Mouse (Mus musculus) cerebellum, adult 18-20 months (tissue): ENCODE measurements around the gene Wdr35.
A peak's percentile ranks its signal among the peaks of the same experiment; 100 is the strongest.
"Not testable (repeated sequence)": the region's sequence is repeated elsewhere in the genome, so short reads cannot be mapped to it uniquely, and the experiment has no call there.

Experiments
- DNase-seq, 2 experiments: peaks; one replicate each; pipeline ENCODE4 v3.0.0; 2021

Wdr35 gene

GRCm38 (mm10) chr12:9007811-9008210 is 34.1 kb downstream of the Wdr35 start:
- no peak for DNase-seq

- no peak for DNase-seq
Measured at GRCm38 (mm10) chr12:9010311-9010710, 36.6 kb downstream of the Wdr35 start.

- DNase-seq = no peak
Measured at GRCm38 (mm10) chr12:9016376-9016775, 42.7 kb downstream of the Wdr35 start.

GRCm38 (mm10) chr12:9020431-9020830 is 46.7 kb downstream of the Wdr35 start:
- DNase-seq = no peak

GRCm38 (mm10) chr12:9020986-9021385 is 47.3 kb downstream of the Wdr35 start:
- DNase-seq = no peak

GRCm38 (mm10) chr12:9023031-9023430 is 49.3 kb downstream of the Wdr35 start:
- DNase-seq = no peak

GRCm38 (mm10) chr12:9024071-9024470 is 50.4 kb downstream of the Wdr35 start:
- DNase-seq = no peak

- no peak for DNase-seq
Measured at GRCm38 (mm10) chr12:9024736-9025135, 51.0 kb downstream of the Wdr35 start.

- no peak for DNase-seq
Measured at GRCm38 (mm10) chr12:9026843-9027242, 53.2 kb downstream of the Wdr35 start.

GRCm38 (mm10) chr12:9028816-9029215 is 55.1 kb downstream of the Wdr35 start:
- DNase-seq = not testable (repeated sequence)

- no peak for DNase-seq
Measured at GRCm38 (mm10) chr12:9029506-9029887, 55.8 kb downstream of the Wdr35 start.

GRCm38 (mm10) chr12:9029888-9030723 is 56.4 kb downstream of the Wdr35 start, which contains the start of gene Ttc32:
Gene Ttc32 (plus strand): TSS chr12:9029997.
- peak; percentile 92 to 96 for DNase-seq

GRCm38 (mm10) chr12:9031166-9031565 is 57.5 kb downstream of the Wdr35 start:
- DNase-seq = no peak

- no peak for DNase-seq
Measured at GRCm38 (mm10) chr12:9033140-9033539, 59.4 kb downstream of the Wdr35 start.

- no peak for DNase-seq
Measured at GRCm38 (mm10) chr12:9036409-9036808, 62.7 kb downstream of the Wdr35 start.

- DNase-seq = no peak
Measured at GRCm38 (mm10) chr12:9040177-9040576, 66.5 kb downstream of the Wdr35 start.

- DNase-seq = no peak
Measured at GRCm38 (mm10) chr12:9040686-9041085, 67.0 kb downstream of the Wdr35 start.

- no peak for DNase-seq
Measured at GRCm38 (mm10) chr12:9042316-9042715, 68.6 kb downstream of the Wdr35 start.

- no peak for DNase-seq
Measured at GRCm38 (mm10) chr12:9042759-9043158, 69.1 kb downstream of the Wdr35 start.

- no peak for DNase-seq
Measured at GRCm38 (mm10) chr12:9044666-9045065, 71.0 kb downstream of the Wdr35 start.

GRCm38 (mm10) chr12:9046674-9047073 is 73.0 kb downstream of the Wdr35 start:
- no peak for DNase-seq

GRCm38 (mm10) chr12:9048090-9048489 is 74.4 kb downstream of the Wdr35 start:
- DNase-seq = no peak

GRCm38 (mm10) chr12:9050824-9051223 is 77.1 kb downstream of the Wdr35 start:
- no peak for DNase-seq

GRCm38 (mm10) chr12:9052075-9052829 is 78.6 kb downstream of the Wdr35 start:
- DNase-seq = peak; percentile 77 to 85
